Mouse (Mus musculus) left cerebral cortex, postnatal 10 days (tissue): Measurements from ENCODE around the gene Tlk1. TPM values are rescaled to one million over a fixed set of nuclear protein-coding genes. Genes with fewer than 3 reads are reported as not detected.
"Not testable (repeated sequence)": the region's sequence is repeated elsewhere in the genome, so short reads cannot be mapped to it uniquely, and the experiment has no call there.

Experiments
- DNase-seq, 2 experiments: peaks; one replicate each; pipeline ENCODE4 v3.0.0; 2021 to 2022; ENCODE audit warnings: low spot score in 2 of 2, mixed read lengths in 1 of 2; ENCODE audit errors: extremely low spot score in 1 of 2
- intact Hi-C: fragments of 180-260 bp; cut with DNase I; formaldehyde crosslinking; loops from one replicate; pipeline ENCODE4 v1.15.1; 2025
- total RNA-seq, 2 experiments: library from RNA; stranded (reverse); gene quantifications; 2 replicates each; pipeline ENCODE4 v1.2.3; 2021

Tlk1 gene
- total RNA-seq, 2 experiments from 2014 or later = 89.3 to 92.4 TPM

- intact Hi-C loops = no loop called here
Observed at GRCm38 (mm10) chr2:70835641-70836305, 10.2 kb upstream of the Tlk1 start.

GRCm38 (mm10) chr2:70835209-70835608 is 9.7 kb upstream of the Tlk1 start:
- intact Hi-C loops = no loop called here
- no peak for DNase-seq

More at GRCm38 (mm10) chr2:70835641-70836305, 10.2 kb upstream of the Tlk1 start:
- no peak for DNase-seq

DNA sequence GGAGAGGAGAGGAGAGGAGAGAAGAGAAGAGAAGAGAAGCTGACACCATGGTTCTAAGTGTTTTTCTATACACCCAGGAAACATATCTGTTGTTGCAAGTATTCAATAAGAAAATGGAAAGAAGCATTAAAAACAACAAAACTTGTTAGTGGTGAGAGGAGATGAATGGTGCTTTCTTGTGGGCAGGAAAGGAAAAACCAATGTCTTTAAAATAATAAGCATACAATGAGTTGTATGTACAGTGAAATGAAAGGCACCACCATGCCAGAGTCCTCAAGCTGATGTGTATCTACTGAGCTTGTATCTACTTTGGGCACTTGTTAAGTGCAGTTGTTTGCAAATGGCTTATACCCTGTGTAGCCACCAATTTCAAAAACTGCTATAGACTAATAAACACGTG is 7.7 kb upstream of the Tlk1 start:
- no peak for DNase-seq
- intact Hi-C loops = no loop called here

DNA sequence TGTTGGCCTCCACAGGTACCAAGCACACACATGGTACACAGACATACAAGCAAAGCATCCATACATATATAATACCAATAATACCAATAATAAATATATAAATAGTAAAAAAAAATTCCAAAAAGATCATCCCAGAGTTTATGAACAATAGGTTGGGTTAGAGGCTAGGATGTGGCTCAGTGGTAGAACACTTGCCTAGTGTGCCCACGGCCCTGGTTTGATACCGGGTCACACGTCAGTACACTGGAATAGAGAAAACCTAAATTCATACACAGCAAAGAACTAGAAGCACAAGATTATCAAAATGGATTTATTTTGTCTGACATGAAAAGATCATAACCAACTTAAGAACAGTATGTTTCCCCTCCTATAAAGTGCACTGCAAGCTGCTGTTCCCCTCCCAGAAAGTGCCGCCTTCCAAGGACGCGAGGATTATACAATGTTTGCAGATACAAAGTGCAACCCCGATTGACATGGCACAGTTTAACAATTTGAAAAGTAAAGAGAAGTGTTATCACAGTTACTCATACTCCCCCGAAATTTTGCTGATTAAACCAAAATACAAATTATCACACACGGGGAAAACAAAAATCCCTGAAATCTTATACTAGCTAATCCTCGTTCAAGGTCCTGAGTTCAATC is 6.3 kb upstream of the Tlk1 start:
- DNase-seq = no peak
- intact Hi-C loops = no loop called here

GRCm38 (mm10) chr2:70830683-70831082 is 5.2 kb upstream of the Tlk1 start:
- intact Hi-C loops = no loop called here
- DNase-seq = no peak

GRCm38 (mm10) chr2:70829946-70830610 is 4.5 kb upstream of the Tlk1 start:
- intact Hi-C loops = loop anchor here (5.0 to 10.0 kb wide), 2 partner anchors 125 to 207 kb away; no protein-coding TSS in a partner anchor

GRCm38 (mm10) chr2:70827780-70828179 is 2.3 kb upstream of the Tlk1 start:
- intact Hi-C loops = loop anchor here (5.0 to 10.0 kb wide), 2 partner anchors 123 to 210 kb away; no protein-coding TSS in a partner anchor
- no peak for DNase-seq

More at GRCm38 (mm10) chr2:70829946-70830610, 4.5 kb upstream of the Tlk1 start:
- no peak for DNase-seq

DNA sequence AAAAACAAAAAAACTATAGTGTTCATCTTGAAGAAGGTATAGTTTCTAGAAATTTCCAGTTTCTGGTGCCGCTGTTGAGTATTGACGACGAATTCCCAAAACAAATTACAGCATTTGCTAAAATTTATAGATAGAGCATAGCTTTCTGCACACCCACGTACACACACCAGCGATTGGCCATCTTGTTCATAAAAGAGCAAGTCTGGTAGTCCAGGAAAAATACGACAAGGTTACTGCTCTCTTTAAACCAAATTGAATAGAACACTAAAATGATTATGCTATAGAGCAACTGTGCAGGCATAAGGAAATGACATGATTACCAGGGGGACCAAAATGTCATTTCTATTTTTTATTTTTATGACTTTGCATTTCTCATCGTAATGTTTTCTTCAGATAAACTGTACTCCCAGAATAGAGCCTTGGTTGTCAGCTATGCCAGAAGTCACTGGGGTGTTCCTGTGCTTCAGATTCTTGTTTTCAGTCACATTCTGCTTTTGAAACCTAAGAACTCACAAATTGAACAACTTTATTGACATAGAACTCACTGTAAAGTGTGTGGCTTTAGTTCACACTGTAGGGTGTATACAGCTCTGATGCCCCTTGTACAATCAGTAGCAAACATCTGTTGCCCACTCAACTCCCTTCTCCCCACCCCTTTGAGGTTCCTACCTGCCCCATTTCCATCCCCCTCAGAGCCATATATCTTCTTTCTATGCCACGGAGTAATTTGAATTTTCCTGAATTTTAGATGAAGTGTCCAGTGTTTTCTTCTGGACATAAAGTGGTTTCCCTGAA is 1.1 kb upstream of the Tlk1 start:
- intact Hi-C loops = loop anchor here (5.0 to 10.0 kb wide), 2 partner anchors 122 to 211 kb away; no protein-coding TSS in a partner anchor
- DNase-seq = no peak

GRCm38 (mm10) chr2:70824838-70825370 is 624 bp downstream of the Tlk1 start:
- DNase-seq = peak; percentile 44 to 76
- intact Hi-C loops = loop anchor here (5.0 to 10.0 kb wide), 3 partner anchors 43 to 212 kb away; no protein-coding TSS in a partner anchor

- intact Hi-C loops = loop anchor here (5.0 to 10.0 kb wide), 2 partner anchors 42 to 119 kb away; no protein-coding TSS in a partner anchor
- peak in 1 of 2 experiments; percentile 16 for DNase-seq
Observed at GRCm38 (mm10) chr2:70823926-70824800, 1.4 kb downstream of the Tlk1 start.

DNA sequence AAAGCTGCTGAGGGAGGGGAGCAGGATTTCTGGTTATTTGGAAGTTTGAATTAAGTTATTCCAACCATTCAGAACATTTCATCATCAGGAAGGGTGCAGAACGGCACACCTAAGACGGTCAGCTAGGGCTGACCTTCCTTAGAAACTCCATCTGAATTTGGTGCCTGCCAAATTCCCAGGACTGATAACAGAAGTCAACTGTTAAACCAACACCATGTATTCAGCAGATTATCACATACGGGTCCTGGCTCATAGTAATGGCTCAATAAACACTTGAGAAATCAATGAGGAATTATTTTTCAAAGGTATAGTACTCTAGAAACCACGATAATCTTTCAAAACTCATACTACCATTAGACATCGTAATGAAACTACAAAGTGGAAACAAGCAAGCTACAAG is 2.1 kb downstream of the Tlk1 start:
- no peak for DNase-seq
- intact Hi-C loops = loop anchor here (5.0 to 10.0 kb wide), 2 partner anchors 41 to 119 kb away; no protein-coding TSS in a partner anchor

GRCm38 (mm10) chr2:70816939-70817338 is 8.6 kb downstream of the Tlk1 start:
- no peak for DNase-seq
- intact Hi-C loops = no loop called here

DNA sequence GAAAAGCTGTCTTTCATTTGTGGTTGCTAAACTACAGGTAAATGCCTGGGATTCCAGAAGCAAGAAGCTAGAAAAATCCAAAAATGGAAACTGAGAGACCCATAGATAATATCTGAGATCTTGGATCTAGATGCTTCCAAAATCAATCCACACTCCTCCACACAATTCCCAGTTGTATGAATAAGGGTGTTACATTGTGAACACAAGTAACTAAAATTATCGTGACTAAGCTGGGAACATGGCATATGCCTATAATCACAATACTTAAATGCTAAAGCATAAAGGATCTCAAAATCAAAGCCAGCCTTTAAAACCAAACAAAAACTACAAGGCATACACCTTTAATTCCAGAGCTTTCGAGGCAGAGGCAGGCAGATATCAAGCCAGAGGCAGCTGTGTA is 9.5 kb downstream of the Tlk1 start:
- intact Hi-C loops = no loop called here

DNA sequence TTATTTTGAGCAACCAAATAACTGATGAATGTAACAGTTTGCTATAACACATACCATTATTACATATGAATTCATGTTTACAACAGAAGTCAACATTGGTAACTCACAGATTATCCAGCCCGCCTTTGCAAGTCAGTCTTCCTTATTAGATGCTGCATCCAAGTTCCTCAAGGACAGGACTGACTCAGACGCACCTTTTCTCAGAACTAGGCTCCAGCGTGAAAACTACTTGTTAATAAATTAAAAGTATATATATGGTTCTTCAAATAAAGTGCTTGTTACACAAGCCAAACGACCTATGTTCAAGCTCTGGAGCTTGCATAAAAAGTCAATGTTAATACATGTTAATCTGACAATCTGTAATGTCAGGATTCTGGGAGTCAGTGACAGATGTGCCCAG is 11.9 kb downstream of the Tlk1 start:
- intact Hi-C loops = no loop called here

More for the DNA sequence above, 9.5 kb downstream of the Tlk1 start:
- no peak for DNase-seq

GRCm38 (mm10) chr2:70811476-70811875 is 14.1 kb downstream of the Tlk1 start:
- DNase-seq = no peak
- intact Hi-C loops = no loop called here

More for the DNA sequence above, 11.9 kb downstream of the Tlk1 start:
- no peak for DNase-seq

DNA sequence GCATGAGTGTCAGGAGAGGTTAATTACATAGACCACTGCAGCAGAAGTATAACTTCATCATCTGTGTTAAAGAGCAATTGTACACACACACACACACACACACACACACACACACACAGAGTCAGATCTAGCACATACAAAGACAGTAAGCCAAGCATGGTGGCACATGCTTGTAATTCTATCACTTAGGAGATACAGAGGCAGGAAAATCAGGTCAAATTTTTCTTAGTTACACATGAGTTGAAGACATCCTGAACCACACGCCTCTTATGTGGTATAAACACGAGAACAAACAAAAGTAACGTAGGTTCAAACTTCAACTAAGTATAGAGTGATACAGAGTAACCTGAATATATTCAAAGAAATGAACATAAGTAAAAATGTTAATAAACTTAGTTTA is 15.6 kb downstream of the Tlk1 start:
- intact Hi-C loops = no loop called here
- DNase-seq = no peak

DNA sequence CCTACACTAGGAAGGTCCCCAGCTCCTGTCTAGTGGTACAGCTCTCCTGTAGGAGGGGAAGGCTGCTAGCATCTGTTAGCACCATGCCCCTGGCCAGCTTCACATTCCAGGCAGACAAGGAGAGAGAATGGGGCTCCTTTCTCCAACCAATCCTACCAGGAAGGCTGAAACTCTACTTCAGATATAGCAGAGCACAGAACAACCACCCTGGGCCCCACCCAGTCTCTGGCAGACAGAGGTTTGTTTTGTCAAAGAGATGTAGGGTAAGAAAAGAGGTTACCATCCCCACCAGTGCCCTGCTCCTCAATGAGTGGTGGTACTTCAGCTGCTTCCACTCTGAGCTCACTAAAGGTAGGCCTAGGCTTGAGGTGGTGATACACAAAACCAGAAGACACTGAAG is 16.8 kb downstream of the Tlk1 start:
- intact Hi-C loops = no loop called here

DNA sequence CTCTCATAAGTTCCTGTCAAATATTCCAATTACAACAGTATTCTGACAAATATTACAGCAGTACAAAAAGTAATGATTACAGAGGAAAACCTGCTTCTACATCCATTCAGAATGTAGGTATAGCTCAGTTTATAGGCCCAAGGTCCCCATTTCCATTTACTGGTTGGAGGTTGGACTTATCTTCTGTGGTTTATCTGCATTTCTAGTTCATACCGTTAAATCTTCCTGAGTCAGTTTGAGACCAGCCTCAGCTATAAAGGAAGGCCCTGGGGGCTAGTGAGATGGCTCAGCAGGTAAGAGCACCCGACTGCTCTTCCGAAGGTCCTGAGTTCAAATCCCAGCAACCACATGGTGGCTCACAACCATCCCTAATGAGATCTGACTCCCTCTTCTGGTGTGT is 17.9 kb downstream of the Tlk1 start:
- intact Hi-C loops, DNase-seq: not testable (repeated sequence)

More for the DNA sequence above, 16.8 kb downstream of the Tlk1 start:
- no peak for DNase-seq
